Mouse (Mus musculus) hindbrain, embryonic 14.5 days (tissue): ENCODE measurements at regions not wholly inside any gene's neighbourhood (a gene's known extent, or its start where the extent isn't known, plus 50 kb on each side); places are given as distances from the start of the nearest gene placed in this dataset.
A peak's percentile ranks its signal among the peaks of the same experiment; 100 is the strongest.

Experiments
- ATAC-seq: fragments of 200-750 bp; cut with Nextera tagmentation; 2 replicates; pipeline ENCODE4 v1.8.0; 2017; ENCODE audit warnings: moderate number of reproducible peaks, mild to moderate bottlenecking, moderate TSS enrichment, moderate library complexity; ENCODE audit not compliant: low FRiP score
- DNase-seq: peaks from one replicate; pipeline ENCODE4 v3.0.0-alpha.2; 2015; ENCODE audit warnings: low spot score
- H3K27ac ChIP-seq: fragments of 300-500 bp; sonication (generic); 2 replicates; pipeline ENCODE4 v1.5.1; 2014; ENCODE audit warnings: mild to moderate bottlenecking, moderate library complexity
- H3K27me3 ChIP-seq: fragments of 300-500 bp; sonication (generic); 2 replicates; pipeline ENCODE4 v1.6.1; 2014; ENCODE audit warnings: mild to moderate bottlenecking, low read length, mixed read lengths; ENCODE audit not compliant: control insufficient read depth, insufficient read depth
- H3K36me3 ChIP-seq: fragments of 300-500 bp; sonication (generic); replicated peaks from 2 replicates; pipeline ENCODE4 v1.6.1; 2014; ENCODE audit not compliant: control insufficient read depth, insufficient read depth
- H3K4me1 ChIP-seq: fragments of 300-500 bp; sonication (generic); replicated peaks from 2 replicates; pipeline ENCODE4 v1.6.1; 2014; ENCODE audit warnings: antibody characterized with exemption, low read length, mixed read lengths; ENCODE audit not compliant: control insufficient read depth, insufficient read depth
- H3K4me2 ChIP-seq: fragments of 300-500 bp; sonication (generic); replicated peaks from 2 replicates; pipeline ENCODE4 v1.6.1; 2014; ENCODE audit warnings: mild to moderate bottlenecking, moderate library complexity
- H3K4me3 ChIP-seq: fragments of 300-500 bp; sonication (generic); replicated peaks from 2 replicates; pipeline ENCODE4 v1.5.1; 2014; ENCODE audit warnings: mild to moderate bottlenecking, low read length
- H3K9ac ChIP-seq: fragments of 300-500 bp; sonication (generic); 2 replicates; pipeline ENCODE4 v1.6.1; 2014
- H3K9me3 ChIP-seq: fragments of 300-500 bp; sonication (generic); 2 replicates; pipeline ENCODE4 v1.6.1; 2016; ENCODE audit warnings: low read length; ENCODE audit not compliant: control insufficient read depth
- WGBS: fragments of 180-500 bp; shearing (Covaris S2); extraction: QIAGEN DNeasy Blood & Tissue Kit; methylation state at CpG from one replicate; pipeline ENCODE4 v1.1.7; 2014; 5-methylcytosine and 5-hydroxymethylcytosine counted together

- DNase-seq (no peak), ATAC-seq (no peak)
- Histone ChIP-seq H3K4me3 (no peak overlapping the region), H3K9ac (no peak overlapping the region), H3K36me3 (no peaks in the 10 kb centered on the region), H3K4me2 (peak overlapping the region; percentile 34), H3K27ac (no peak overlapping the region), H3K27me3 (peaks cover 60% of the 10 kb centered on the region), H3K4me1 (no peaks in the 10 kb centered on the region; the same call in 1 of the 2 replicates), H3K9me3 (no peaks in the 10 kb centered on the region)
- 6% methylated on average over 26 of the region's 26 CpGs for WGBS
These were observed 77.4 kb downstream of the Kcnrg start for GRCm38 (mm10) chr14:61684473-61685230.

DNA sequence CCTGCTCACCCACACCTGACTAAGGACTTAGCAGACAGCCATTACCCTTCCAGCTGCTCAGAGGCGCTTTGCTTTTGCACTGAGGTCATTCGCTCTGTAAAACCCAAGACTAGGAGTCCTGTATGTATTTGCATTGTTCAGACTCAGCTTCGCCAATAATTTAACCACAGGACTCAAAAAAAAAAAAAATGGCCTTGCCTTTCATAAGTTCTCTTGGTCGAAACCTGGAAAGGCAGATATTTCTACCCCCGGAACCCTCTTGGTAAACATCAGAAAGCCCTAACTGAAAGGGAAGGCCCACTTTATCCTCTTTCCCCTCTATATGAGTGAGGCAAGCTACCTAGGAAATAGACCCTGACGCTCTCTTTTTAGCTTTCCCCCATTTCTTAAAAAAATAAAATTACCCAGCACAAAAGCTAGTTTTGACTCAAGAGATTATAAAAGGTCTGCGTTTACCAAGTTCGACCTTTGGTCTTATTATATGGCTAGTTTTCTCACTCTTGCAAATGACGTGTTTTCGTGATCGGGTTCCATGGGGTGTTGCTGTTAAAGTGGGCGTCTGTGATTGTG lies 78.1 kb downstream of the Kcnrg start:
- Histone ChIP-seq H3K36me3 (no peaks in the 10 kb centered on the region), H3K4me3 (no peak overlapping the region), H3K4me2 (no peak overlapping the region), H3K9me3 (no peaks in the 10 kb centered on the region), H3K27me3 (peaks cover 67% of the 10 kb centered on the region), H3K4me1 (no peaks in the 10 kb centered on the region; the same call in 1 of the 2 replicates), H3K9ac (no peak overlapping the region), H3K27ac (no peak overlapping the region)
- DNase-seq = no peak
- 14% methylated on average over 12 of the region's 12 CpGs for WGBS
- no peak for ATAC-seq

DNA sequence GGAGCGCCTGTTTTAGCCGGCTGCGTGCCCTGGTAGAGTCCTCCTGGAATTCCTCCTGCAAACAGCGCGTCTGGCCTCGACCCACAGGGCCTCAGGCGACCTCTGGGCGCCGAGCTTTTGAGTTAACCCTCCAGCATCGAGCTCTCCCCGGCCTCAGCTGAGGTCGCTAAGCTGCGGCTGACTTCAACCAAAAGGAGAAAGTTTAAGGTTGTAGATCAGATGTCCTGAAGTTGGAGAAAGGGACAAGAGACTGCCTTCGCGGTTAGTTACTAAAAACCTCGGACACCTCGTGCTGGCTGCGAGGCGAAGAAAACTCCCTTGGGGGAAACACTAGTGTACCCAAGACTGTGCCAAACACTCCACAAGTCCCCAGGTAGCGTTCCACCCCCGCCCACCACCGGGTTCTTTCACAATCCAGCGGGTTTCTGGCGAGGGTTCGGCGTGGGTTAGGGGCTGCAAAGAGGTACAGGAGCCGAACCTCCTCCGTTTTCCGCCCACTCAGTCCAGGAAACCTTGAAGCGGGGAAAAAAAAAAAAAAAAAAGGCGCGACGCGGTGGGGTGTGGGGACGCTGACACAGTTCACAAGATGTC lies 78.9 kb downstream of the Kcnrg start:
- WGBS = under 1% methylated on average over 30 of the region's 35 CpGs
- Histone ChIP-seq H3K27ac (no peak overlapping the region), H3K4me1 (no peaks in the 10 kb centered on the region; the same call in 1 of the 2 replicates), H3K4me3 (peak overlapping the region; percentile 22; the same call in 1 of the 2 replicates), H3K9me3 (no peaks in the 10 kb centered on the region), H3K4me2 (peak overlapping the region; percentile 44), H3K36me3 (no peaks in the 10 kb centered on the region), H3K27me3 (peaks cover 75% of the 10 kb centered on the region), H3K9ac (no peak overlapping the region)
- ATAC-seq = no peak
- DNase-seq = no peak

DNA sequence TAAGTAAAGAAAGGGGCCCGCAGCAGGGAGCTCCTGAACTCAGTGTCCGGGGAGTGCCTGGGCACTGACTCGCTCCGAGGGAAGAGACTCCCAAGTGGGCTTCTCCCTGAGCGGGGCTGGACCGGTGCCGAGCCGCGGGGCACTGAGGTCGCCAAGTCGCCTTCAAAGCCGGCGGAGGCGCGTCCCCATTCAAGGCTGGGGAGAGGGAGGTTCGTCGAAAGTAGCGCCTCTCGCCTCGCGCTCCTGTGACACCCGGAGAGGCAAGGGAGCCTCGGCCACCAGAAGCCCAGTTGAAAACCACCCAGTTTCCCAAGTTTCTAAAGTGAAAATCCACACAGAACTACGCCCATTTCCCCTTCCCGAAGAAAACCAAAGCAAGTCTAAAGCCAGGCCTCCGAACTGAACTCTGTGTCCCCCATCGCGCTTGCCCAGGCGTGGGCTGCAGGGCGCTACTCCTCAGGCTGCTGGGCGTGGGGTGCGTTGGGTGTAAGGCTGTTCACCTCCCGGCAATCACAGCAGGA lies 79.6 kb downstream of the Kcnrg start:
- no peaks in the 10 kb centered on the region for H3K36me3 ChIP-seq

GRCm38 (mm10) chr14:61687346-61688012 lies 80.2 kb downstream of the Kcnrg start:
- 1% methylated on average over 15 of the region's 15 CpGs for WGBS

More for the DNA sequence above, 79.6 kb downstream of the Kcnrg start:
- Histone ChIP-seq H3K4me1 (no peaks in the 10 kb centered on the region; the same call in 1 of the 2 replicates), H3K9ac (0 out of 2 replicates have a peak overlapping the region, but pooled peaks have one; percentile 20), H3K4me2 (peak overlapping the region; percentile 44), H3K4me3 (peak overlapping the region; percentile 22), H3K27me3 (peaks cover 82% of the 10 kb centered on the region), H3K9me3 (no peaks in the 10 kb centered on the region), H3K27ac (no peak overlapping the region)
- WGBS = under 1% methylated on average over 33 of the region's 33 CpGs
- DNase-seq (no peak), ATAC-seq (no peak)

DNA sequence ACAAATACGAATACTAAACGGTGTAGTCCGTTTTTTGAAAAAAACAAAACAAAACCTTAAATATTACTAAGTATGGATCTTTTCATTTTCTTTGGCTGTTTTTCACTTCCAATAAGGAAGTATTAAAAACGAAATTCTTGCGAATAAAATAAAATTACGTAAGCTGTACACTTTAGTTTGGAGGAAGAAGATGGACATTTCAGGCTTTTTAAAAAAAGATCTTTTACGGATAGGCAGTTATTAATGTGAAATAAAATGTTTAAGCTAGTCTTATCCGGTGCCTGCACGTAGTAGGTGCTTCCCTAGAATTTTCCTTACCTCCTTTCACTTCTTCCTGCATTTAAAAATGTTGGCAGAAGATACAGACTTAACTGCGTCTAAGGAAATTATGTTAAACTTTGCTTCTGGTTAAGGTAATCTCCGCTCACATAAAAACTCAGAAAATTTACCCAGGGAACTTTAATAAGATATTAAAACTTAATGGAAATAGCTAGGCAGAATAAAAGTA lies 80.8 kb downstream of the Kcnrg start:
- Histone ChIP-seq H3K4me1 (no peaks in the 10 kb centered on the region; the same call in 1 of the 2 replicates), H3K27ac (no peak overlapping the region), H3K36me3 (no peaks in the 10 kb centered on the region), H3K4me2 (no peak overlapping the region), H3K4me3 (no peak overlapping the region), H3K9ac (no peak overlapping the region), H3K27me3 (peaks cover 80% of the 10 kb centered on the region), H3K9me3 (no peaks in the 10 kb centered on the region)
- peak; percentile 50 for DNase-seq
- WGBS = 5% methylated on average over 11 of the region's 11 CpGs
- no peak for ATAC-seq

More at GRCm38 (mm10) chr14:61687346-61688012, 80.2 kb downstream of the Kcnrg start:
- Histone ChIP-seq H3K4me3 (peak overlapping the region; percentile 22; the same call in 1 of the 2 replicates), H3K27me3 (peaks cover 84% of the 10 kb centered on the region), H3K9ac (no peak overlapping the region), H3K36me3 (no peaks in the 10 kb centered on the region), H3K4me2 (peak overlapping the region; percentile 44), H3K9me3 (no peaks in the 10 kb centered on the region), H3K4me1 (no peaks in the 10 kb centered on the region; the same call in 1 of the 2 replicates), H3K27ac (no peak overlapping the region)
- no peak for ATAC-seq
- no peak for DNase-seq

DNA sequence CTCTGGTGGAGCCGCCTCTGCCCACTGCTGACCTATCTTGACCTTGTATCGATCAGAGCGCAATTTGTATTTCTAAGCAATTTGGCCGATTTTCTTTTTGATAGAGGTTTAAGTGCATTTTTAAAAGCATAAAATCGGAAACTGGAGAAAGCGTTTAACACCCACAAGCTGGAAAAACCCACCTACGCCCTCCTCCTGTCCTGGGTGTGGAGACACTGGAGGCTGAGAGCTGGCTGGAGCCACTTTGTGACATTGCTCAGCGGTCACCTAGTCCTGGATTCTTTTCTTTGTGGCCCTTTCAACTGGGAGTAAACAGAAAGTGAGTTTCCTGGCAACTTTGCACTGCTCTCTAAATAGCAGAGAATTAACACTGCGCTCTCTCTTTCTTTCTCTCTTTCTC lies 81.4 kb downstream of the Kcnrg start:
- Histone ChIP-seq H3K27me3 (peaks cover 75% of the 10 kb centered on the region), H3K4me3 (no peak overlapping the region), H3K36me3 (no peaks in the 10 kb centered on the region), H3K4me1 (no peaks in the 10 kb centered on the region; the same call in 1 of the 2 replicates), H3K9me3 (no peaks in the 10 kb centered on the region), H3K27ac (no peak overlapping the region), H3K9ac (no peak overlapping the region), H3K4me2 (peak overlapping the region; percentile 21; the same call in 1 of the 2 replicates)
- no peak for ATAC-seq
- WGBS = under 1% methylated on average over 9 of the region's 9 CpGs
- DNase-seq = no peak

- WGBS = under 1% methylated on average over 21 of the region's 21 CpGs
- Histone ChIP-seq H3K27me3 (peaks cover 71% of the 10 kb centered on the region), H3K4me2 (peak overlapping the region; percentile 21), H3K27ac (no peak overlapping the region), H3K4me3 (peak overlapping the region; percentile 11; the same call in 1 of the 2 replicates), H3K36me3 (no peaks in the 10 kb centered on the region), H3K4me1 (no peaks in the 10 kb centered on the region; the same call in 1 of the 2 replicates), H3K9ac (no peak overlapping the region), H3K9me3 (no peaks in the 10 kb centered on the region)
- no peak for ATAC-seq
- DNase-seq = no peak
These were observed 82.0 kb downstream of the Kcnrg start for GRCm38 (mm10) chr14:61689281-61689680.
